Mouse (Mus musculus) large intestine, adult 2 months (tissue): Measurements from ENCODE around the gene Gsdmc3. TPM values are rescaled to one million over a fixed set of nuclear protein-coding genes. Genes with fewer than 3 reads are reported as not detected.
"Not testable (repeated sequence)": the region's sequence is repeated elsewhere in the genome, so short reads cannot be mapped to it uniquely, and the experiment has no call there.

Experiments used
- DNase-seq: peaks from one replicate; pipeline ENCODE4 v3.0.0-alpha.2; 2012; ENCODE audit warnings: low read depth, low spot score
- WGBS: fragments of 180-500 bp; shearing (Covaris S2); methylation state at CpG from one replicate; pipeline ENCODE4 v1.1.7; 2018; 5-methylcytosine and 5-hydroxymethylcytosine counted together
- polyA plus RNA-seq: library from polyadenylated mRNA; depleted of rRNA; stranded (reverse); fragments of >200 nt; gene quantifications from 2 replicates; pipeline ENCODE4 v1.2.3, GENCODE M21; 2012; rRNA removed

Gene Gsdmc3
- polyA plus RNA-seq = 22.2 and 25.4 TPM in 2 replicates

GRCm38 (mm10) chr15:63878458-63878857, at the start of gene Gsdmc3:
Gene Gsdmc3, minus strand, starts transcription at chr15:63878558.
- DNase-seq = not testable (repeated sequence)
- 76% methylated on average over 1 of the region's 3 CpGs for WGBS

- WGBS = 87% methylated on average over 3 of the region's 3 CpGs
- no peak for DNase-seq
Observed at GRCm38 (mm10) chr15:63926201-63926600, 47.8 kb upstream of the Gsdmc3 start.

- WGBS = 79% methylated on average over 1 of the region's 1 CpGs
- DNase-seq = no peak
Observed at GRCm38 (mm10) chr15:63924484-63924883, 46.1 kb upstream of the Gsdmc3 start.

- not testable (repeated sequence) for DNase-seq
- 2% methylated on average over 3 of the region's 5 CpGs for WGBS
Observed at GRCm38 (mm10) chr15:63921618-63922017, 43.3 kb upstream of the Gsdmc3 start.

- 51% methylated on average over 2 of the region's 2 CpGs for WGBS
- DNase-seq = peak; percentile 52
Observed at GRCm38 (mm10) chr15:63919728-63920127, 41.4 kb upstream of the Gsdmc3 start.

- not testable (repeated sequence) for DNase-seq
- 89% methylated on average over 4 of the region's 4 CpGs for WGBS
Observed at GRCm38 (mm10) chr15:63916584-63916983, 38.2 kb upstream of the Gsdmc3 start.

GRCm38 (mm10) chr15:63912197-63912596, 33.8 kb upstream of the Gsdmc3 start, which contains the start of gene Gsdmc4:
Gene Gsdmc4, minus strand, starts transcription at chr15:63912297.
- DNase-seq = peak; percentile 29
- 70% methylated on average over 2 of the region's 2 CpGs for WGBS

GRCm38 (mm10) chr15:63909896-63910295, 31.5 kb upstream of the Gsdmc3 start:
- not testable (repeated sequence) for DNase-seq

GRCm38 (mm10) chr15:63895560-63896353, 17.4 kb upstream of the Gsdmc3 start:
- WGBS = 20% methylated on average over 9 of the region's 9 CpGs
- peak; percentile 32 for DNase-seq

GRCm38 (mm10) chr15:63888440-63888839, 10.1 kb upstream of the Gsdmc3 start:
- DNase-seq = not testable (repeated sequence)
- WGBS = 65% methylated on average over 5 of the region's 5 CpGs

- no CpG with 5 or more reads among the region's 5 CpGs for WGBS
- not testable (repeated sequence) for DNase-seq
Observed at GRCm38 (mm10) chr15:63887949-63888348, 9.6 kb upstream of the Gsdmc3 start.

- DNase-seq = not testable (repeated sequence)
Observed at GRCm38 (mm10) chr15:63876160-63876559, 2.2 kb downstream of the Gsdmc3 start.

- not testable (repeated sequence) for DNase-seq
- WGBS = 37% methylated on average over 5 of the region's 5 CpGs
Observed at GRCm38 (mm10) chr15:63861965-63862364, 16.4 kb downstream of the Gsdmc3 start.

Other genes starting within 250 kb of the Gsdmc3 start
- gene Gsdmc2, start 33.4 kb downstream of the Gsdmc3 start, polyA plus RNA-seq = 63.3 and 85.7 TPM in 2 replicates
- 101 and 146 TPM in 2 replicates for gene Gsdmc4, start 33.7 kb upstream of the Gsdmc3 start, polyA plus RNA-seq
- 17.7 and 20.3 TPM in 2 replicates for gene Fam49b, start 181.9 kb upstream of the Gsdmc3 start, polyA plus RNA-seq